Mouse (Mus musculus) hindbrain, embryonic 10.5 days (tissue): ENCODE results near the gene Dapp1. TPM values are rescaled to one million over a fixed set of nuclear protein-coding genes. Genes with fewer than 3 reads are reported as not detected.

ENCODE experiments used
- DNase-seq: peaks from one replicate; pipeline ENCODE4 v3.0.0-alpha.2; 2017; ENCODE audit warnings: low spot score
- H3K27ac ChIP-seq: fragments of 300-500 bp; sonication (generic); 2 replicates; pipeline ENCODE4 v1.5.1; 2016; ENCODE audit warnings: mild to moderate bottlenecking, moderate library complexity
- H3K27me3 ChIP-seq: fragments of 300-500 bp; sonication (generic); 2 replicates; pipeline ENCODE4 v1.6.1; 2016; ENCODE audit warnings: mild to moderate bottlenecking; ENCODE audit not compliant: poor library complexity, insufficient read depth, severe bottlenecking
- H3K36me3 ChIP-seq: fragments of 300-500 bp; sonication (generic); 2 replicates; pipeline ENCODE4 v1.6.1; 2016; ENCODE audit warnings: mild to moderate bottlenecking, moderate library complexity
- H3K4me1 ChIP-seq: fragments of 300-500 bp; sonication (generic); replicated peaks from 2 replicates; pipeline ENCODE4 v1.6.1; 2016; ENCODE audit warnings: mild to moderate bottlenecking
- H3K4me3 ChIP-seq: fragments of 300-500 bp; sonication (generic); 2 replicates; pipeline ENCODE4 v1.5.1; 2016; ENCODE audit warnings: mild to moderate bottlenecking, moderate library complexity
- H3K9me3 ChIP-seq: fragments of 300-500 bp; sonication (generic); 2 replicates; pipeline ENCODE4 v1.6.1; 2016; ENCODE audit warnings: mild to moderate bottlenecking, moderate library complexity
- WGBS: fragments of 180-500 bp; shearing (Covaris S2); methylation state at CpG from one replicate; pipeline ENCODE4 v1.1.7; 2016; 5-methylcytosine and 5-hydroxymethylcytosine counted together
- polyA plus RNA-seq: library from polyadenylated mRNA; unstranded; fragments of >200 nt; fragmentation: Nextera tagmentation; extraction: Ambion mirVana; gene quantifications from 2 replicates; pipeline ENCODE4 v1.2.1, GENCODE M21; 2016

Gene Dapp1
- polyA plus RNA-seq, 1 experiment from 2014 or later: 2.4 TPM

- Histone ChIP-seq H3K27me3 (no peaks in the 10 kb centered on the region), H3K4me1 (peaks cover 19% of the 10 kb centered on the region), H3K36me3 (no peaks in the 10 kb centered on the region), H3K9me3 (no peaks in the 10 kb centered on the region), H3K4me3 (no peak overlapping the region), H3K27ac (no peak overlapping the region)
- DNase-seq: no peak
- 79% methylated on average over 10 of the region's 10 CpGs for WGBS
These were observed 31.0 kb downstream of the Dapp1 start for GRCm38 (mm10) chr3:137950191-137950885.

- Histone ChIP-seq H3K36me3 (no peaks in the 10 kb centered on the region), H3K27me3 (no peaks in the 10 kb centered on the region), H3K27ac (no peak overlapping the region), H3K4me1 (peaks cover 12% of the 10 kb centered on the region), H3K9me3 (no peaks in the 10 kb centered on the region), H3K4me3 (no peak overlapping the region)
- 87% methylated on average over 4 of the region's 4 CpGs for WGBS
- no peak for DNase-seq
These were observed 33.8 kb downstream of the Dapp1 start for GRCm38 (mm10) chr3:137947525-137947924.

- 90% methylated on average over 3 of the region's 3 CpGs for WGBS
- no peak overlapping the region for H3K4me3 ChIP-seq
- no peak for DNase-seq
- H3K27me3 ChIP-seq: no peaks in the 10 kb centered on the region
- H3K36me3 ChIP-seq: no peaks in the 10 kb centered on the region
- H3K27ac ChIP-seq: no peak overlapping the region
- H3K4me1 ChIP-seq: peaks cover 5% of the 10 kb centered on the region
- H3K9me3 ChIP-seq: no peaks in the 10 kb centered on the region
These were observed 34.5 kb downstream of the Dapp1 start for GRCm38 (mm10) chr3:137946827-137947226.

- 81% methylated on average over 6 of the region's 6 CpGs for WGBS
- no peak for DNase-seq
These were observed 37.6 kb downstream of the Dapp1 start for GRCm38 (mm10) chr3:137943737-137944154.

GRCm38 (mm10) chr3:137942098-137942622, 39.2 kb downstream of the Dapp1 start:
- WGBS: 87% methylated on average over 12 of the region's 12 CpGs

More at GRCm38 (mm10) chr3:137943737-137944154, 37.6 kb downstream of the Dapp1 start:
- no peaks in the 10 kb centered on the region for H3K36me3 ChIP-seq
- no peaks in the 10 kb centered on the region for H3K9me3 ChIP-seq
- H3K27me3 ChIP-seq: no peaks in the 10 kb centered on the region
- peaks cover 4% of the 10 kb centered on the region; the same call in 1 of the 2 replicates for H3K4me1 ChIP-seq
- no peak overlapping the region for H3K27ac ChIP-seq
- H3K4me3 ChIP-seq: no peak overlapping the region

GRCm38 (mm10) chr3:137941555-137941954, 39.8 kb downstream of the Dapp1 start:
- no peak overlapping the region for H3K27ac ChIP-seq
- H3K36me3 ChIP-seq: no peaks in the 10 kb centered on the region
- no peak for DNase-seq
- H3K4me3 ChIP-seq: no peak overlapping the region
- no peaks in the 10 kb centered on the region for H3K9me3 ChIP-seq
- H3K4me1 ChIP-seq: peaks cover 12% of the 10 kb centered on the region; the same call in 1 of the 2 replicates
- no peaks in the 10 kb centered on the region for H3K27me3 ChIP-seq

More at GRCm38 (mm10) chr3:137942098-137942622, 39.2 kb downstream of the Dapp1 start:
- no peaks in the 10 kb centered on the region for H3K27me3 ChIP-seq
- H3K36me3 ChIP-seq: no peaks in the 10 kb centered on the region
- H3K4me3 ChIP-seq: no peak overlapping the region
- H3K4me1 ChIP-seq: peaks cover 7% of the 10 kb centered on the region; the same call in 1 of the 2 replicates
- H3K27ac ChIP-seq: no peak overlapping the region
- DNase-seq: no peak
- no peaks in the 10 kb centered on the region for H3K9me3 ChIP-seq

- Histone ChIP-seq H3K27me3 (no peaks in the 10 kb centered on the region), H3K4me1 (peaks cover 20% of the 10 kb centered on the region), H3K36me3 (no peaks in the 10 kb centered on the region), H3K4me3 (no peak overlapping the region), H3K9me3 (no peaks in the 10 kb centered on the region), H3K27ac (no peak overlapping the region)
- no peak for DNase-seq
- 84% methylated on average over 4 of the region's 4 CpGs for WGBS
These were observed 40.6 kb downstream of the Dapp1 start for GRCm38 (mm10) chr3:137940757-137941156.

GRCm38 (mm10) chr3:137938608-137939007, 42.7 kb downstream of the Dapp1 start:
- peaks cover 23% of the 10 kb centered on the region for H3K4me1 ChIP-seq

GRCm38 (mm10) chr3:137936541-137936940, 44.8 kb downstream of the Dapp1 start:
- 0 out of 2 replicates have a peak overlapping the region, but pooled peaks have one; percentile 16 for H3K27ac ChIP-seq
- WGBS: 41% methylated on average over 6 of the region's 6 CpGs
- no peak for DNase-seq
- no peaks in the 10 kb centered on the region for H3K27me3 ChIP-seq
- peaks cover 21% of the 10 kb centered on the region for H3K4me1 ChIP-seq
- no peaks in the 10 kb centered on the region for H3K9me3 ChIP-seq
- no peak overlapping the region for H3K4me3 ChIP-seq
- H3K36me3 ChIP-seq: no peaks in the 10 kb centered on the region

More at GRCm38 (mm10) chr3:137938608-137939007, 42.7 kb downstream of the Dapp1 start:
- Histone ChIP-seq H3K36me3 (no peaks in the 10 kb centered on the region), H3K27ac (0 out of 2 replicates have a peak overlapping the region, but pooled peaks have one; percentile 1), H3K4me3 (peak overlapping the region; percentile 23; the same call in 1 of the 2 replicates), H3K27me3 (no peaks in the 10 kb centered on the region), H3K9me3 (no peaks in the 10 kb centered on the region)
- peak; percentile 60 for DNase-seq
- 38% methylated on average over 6 of the region's 6 CpGs for WGBS

GRCm38 (mm10) chr3:137935570-137936525, 45.5 kb downstream of the Dapp1 start:
- Histone ChIP-seq H3K9me3 (no peaks in the 10 kb centered on the region), H3K4me1 (peaks cover 21% of the 10 kb centered on the region), H3K36me3 (no peaks in the 10 kb centered on the region; the same call in 1 of the 2 replicates), H3K27ac (0 out of 2 replicates have a peak overlapping the region, but pooled peaks have one; percentile 35), H3K4me3 (no peak overlapping the region), H3K27me3 (no peaks in the 10 kb centered on the region)
- 54% methylated on average over 5 of the region's 5 CpGs for whole genome bisulfite sequencing
- DNase-seq: no peak

- no peaks in the 10 kb centered on the region for H3K27me3 ChIP-seq
- no peak for DNase-seq
- no peak overlapping the region for H3K27ac ChIP-seq
- WGBS: 83% methylated on average over 3 of the region's 3 CpGs
- H3K36me3 ChIP-seq: peaks cover 17% of the 10 kb centered on the region
- no peak overlapping the region for H3K4me3 ChIP-seq
- H3K4me1 ChIP-seq: peaks cover 21% of the 10 kb centered on the region
- no peaks in the 10 kb centered on the region for H3K9me3 ChIP-seq
These were observed 47.4 kb downstream of the Dapp1 start for GRCm38 (mm10) chr3:137933986-137934385.

- H3K27ac ChIP-seq: no peak overlapping the region
- no peak overlapping the region for H3K4me3 ChIP-seq
- WGBS: 78% methylated on average over 7 of the region's 7 CpGs
- H3K4me1 ChIP-seq: peaks cover 18% of the 10 kb centered on the region
- no peak for DNase-seq
- H3K27me3 ChIP-seq: no peaks in the 10 kb centered on the region
- H3K9me3 ChIP-seq: no peaks in the 10 kb centered on the region
- peaks cover 28% of the 10 kb centered on the region for H3K36me3 ChIP-seq
These were observed 48.6 kb downstream of the Dapp1 start for GRCm38 (mm10) chr3:137932748-137933147.
